Mouse (Mus musculus) limb, embryonic 11.5 days (tissue): ENCODE data around the gene Il17rc. TPM values are rescaled to one million over a fixed set of nuclear protein-coding genes. Genes with fewer than 3 reads are reported as not detected.

Experiments used
- ATAC-seq: fragments of 200-750 bp; cut with Nextera tagmentation; 2 replicates; pipeline ENCODE4 v1.8.0; 2017; ENCODE audit warnings: low read depth; ENCODE audit not compliant: insufficient number of reproducible peaks, low FRiP score, low TSS enrichment
- DNase-seq: peaks from one replicate; pipeline ENCODE4 v3.0.0-alpha.2; 2015; ENCODE audit warnings: low spot score
- H3K27ac ChIP-seq: fragments of 300-500 bp; sonication (generic); replicated peaks from 2 replicates; pipeline ENCODE4 v1.5.1; 2014; ENCODE audit warnings: low read depth, mild to moderate bottlenecking, low read length
- H3K27me3 ChIP-seq: fragments of 300-500 bp; sonication (generic); 2 replicates; pipeline ENCODE4 v1.6.1; 2014; ENCODE audit warnings: mild to moderate bottlenecking, low read length, mixed read lengths; ENCODE audit not compliant: control insufficient read depth, insufficient read depth
- H3K36me3 ChIP-seq: fragments of 300-500 bp; sonication (generic); 2 replicates; pipeline ENCODE4 v1.6.1; 2014; ENCODE audit warnings: mild to moderate bottlenecking, low read length, moderate library complexity, mixed read lengths; ENCODE audit not compliant: control insufficient read depth, insufficient read depth
- H3K4me1 ChIP-seq: fragments of 300-500 bp; sonication (generic); 2 replicates; pipeline ENCODE4 v1.6.1; 2014; ENCODE audit warnings: low read length, mixed read lengths; ENCODE audit not compliant: control insufficient read depth, insufficient read depth
- H3K4me2 ChIP-seq: fragments of 300-500 bp; sonication (generic); 2 replicates; pipeline ENCODE4 v1.6.1; 2014; ENCODE audit warnings: low read depth, mild to moderate bottlenecking, moderate library complexity; ENCODE audit not compliant: severe bottlenecking
- H3K4me3 ChIP-seq: fragments of 300-500 bp; sonication (generic); 2 replicates; pipeline ENCODE4 v1.5.1; 2014; ENCODE audit warnings: low read depth, low read length
- H3K9ac ChIP-seq: fragments of 300-500 bp; sonication (generic); 2 replicates; pipeline ENCODE4 v1.6.1; 2014; ENCODE audit warnings: mild to moderate bottlenecking, low read length
- H3K9me3 ChIP-seq: fragments of 300-500 bp; sonication (generic); 2 replicates; pipeline ENCODE4 v1.6.1; 2016; ENCODE audit warnings: low read length; ENCODE audit not compliant: control insufficient read depth
- WGBS: fragments of 180-500 bp; shearing (Covaris S2); extraction: QIAGEN DNeasy Blood & Tissue Kit; methylation state at CpG from one replicate; pipeline ENCODE4 v1.1.7; 2014; 5-methylcytosine and 5-hydroxymethylcytosine counted together
- polyA plus RNA-seq: library from polyadenylated mRNA; unstranded; fragments of >200 nt; fragmentation: Nextera tagmentation; extraction: Ambion mirVana; gene quantifications from 2 replicates; pipeline ENCODE4 v1.2.1, GENCODE M21; 2014

The Il17rc gene
- polyA plus RNA-seq, 1 experiment from 2014 or later: 2.4 TPM

GRCm38 (mm10) chr6:113494258-113494788 lies 23.1 kb downstream of the Il17rc start:
- 1% methylated on average over 54 of the region's 54 CpGs for WGBS
- peak overlapping the region; percentile 49 for H3K4me2 ChIP-seq
- ATAC-seq: peak; percentile 63
- DNase-seq: peak; percentile 81
- H3K27ac ChIP-seq: no peak overlapping the region
- H3K4me1 ChIP-seq: 0 out of 2 replicates have a peak, but pooled peaks cover 5% of the 10 kb centered on the region
- H3K9me3 ChIP-seq: no peaks in the 10 kb centered on the region
- H3K4me3 ChIP-seq: peak overlapping the region; percentile 33
- H3K27me3 ChIP-seq: peaks cover 16% of the 10 kb centered on the region
- no peaks in the 10 kb centered on the region; the same call in 1 of the 2 replicates for H3K36me3 ChIP-seq
- peak overlapping the region; percentile 18; the same call in 1 of the 2 replicates for H3K9ac ChIP-seq

GRCm38 (mm10) chr6:113495071-113495675 lies 23.9 kb downstream of the Il17rc start:
- Histone ChIP-seq H3K27me3 (peaks cover 16% of the 10 kb centered on the region), H3K9ac (0 out of 2 replicates have a peak overlapping the region, but pooled peaks have one; percentile 12), H3K9me3 (no peaks in the 10 kb centered on the region), H3K27ac (no peak overlapping the region), H3K4me2 (peak overlapping the region; percentile 49), H3K36me3 (no peaks in the 10 kb centered on the region; the same call in 1 of the 2 replicates), H3K4me3 (peak overlapping the region; percentile 33; the same call in 1 of the 2 replicates), H3K4me1 (0 out of 2 replicates have a peak, but pooled peaks cover 5% of the 10 kb centered on the region)
- ATAC-seq (no peak), DNase-seq (peak; percentile 30)
- WGBS: 41% methylated on average over 28 of the region's 28 CpGs

- 77% methylated on average over 6 of the region's 6 CpGs for WGBS
- ATAC-seq (no peak), DNase-seq (no peak)
- H3K27me3 ChIP-seq: peaks cover 36% of the 10 kb centered on the region
- H3K4me3 ChIP-seq: no peak overlapping the region
- H3K9me3 ChIP-seq: no peaks in the 10 kb centered on the region
- no peaks in the 10 kb centered on the region for H3K36me3 ChIP-seq
- H3K9ac ChIP-seq: no peak overlapping the region
- H3K27ac ChIP-seq: no peak overlapping the region
- H3K4me2 ChIP-seq: no peak overlapping the region
- H3K4me1 ChIP-seq: 0 out of 2 replicates have a peak, but pooled peaks cover 3% of the 10 kb centered on the region
Observed at GRCm38 (mm10) chr6:113499346-113499745, 28.1 kb downstream of the Il17rc start.

DNA sequence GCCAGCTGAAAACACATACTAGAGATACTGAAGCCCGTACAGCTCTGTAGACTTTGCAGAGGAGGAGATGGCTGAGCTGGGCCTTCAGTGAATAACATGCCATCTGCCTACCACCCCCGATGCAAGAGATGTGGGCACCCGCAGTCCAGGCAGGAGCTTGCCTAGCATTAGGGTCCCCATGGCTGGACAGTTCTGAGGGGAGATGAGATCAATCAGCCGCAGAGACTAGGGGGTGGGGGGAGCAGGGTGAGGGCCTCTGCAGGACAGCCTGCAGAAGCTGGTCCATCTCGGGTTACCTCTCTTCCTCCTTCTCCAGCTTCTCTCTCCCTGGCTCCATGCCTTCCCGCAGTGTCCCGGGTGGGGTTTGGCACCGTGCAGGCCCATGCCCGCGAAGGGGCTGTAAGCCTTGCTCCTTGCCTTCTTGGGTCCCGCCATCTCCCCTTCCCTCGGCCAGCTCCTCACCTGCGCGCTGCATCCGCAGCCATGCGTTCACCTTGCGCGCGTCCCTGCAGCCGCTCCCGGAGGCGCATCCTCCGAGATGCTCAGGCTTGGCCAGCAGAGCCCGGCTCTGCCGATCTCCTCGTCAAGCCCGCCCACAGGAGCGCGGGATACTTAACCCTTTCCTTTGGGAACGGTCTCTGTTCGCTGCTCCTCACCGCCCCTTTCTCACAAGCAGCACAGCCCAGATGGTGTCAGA lies 30.3 kb downstream of the Il17rc start, which contains the start of gene Prrt3:
TSS of gene Prrt3 (minus strand) at position 544 of the 697 bp plus-strand sequence.
- Histone ChIP-seq H3K27ac (no peak within 1 kb of the TSS), H3K4me3 (peak within 1 kb of the TSS; percentile 34), H3K36me3 (no peaks in the 10 kb centered on the region), H3K4me1 (no peaks in the 10 kb centered on the region), H3K27me3 (peaks cover 21% of the 10 kb centered on the region), H3K9ac (peak within 1 kb of the TSS; percentile 57), H3K9me3 (no peaks in the 10 kb centered on the region), H3K4me2 (peak within 1 kb of the TSS; percentile 63)
- DNase-seq (peak; percentile 50), ATAC-seq (peak; percentile 46; the same call in 1 of the 2 replicates)
- WGBS: 4% methylated on average over 32 of the region's 32 CpGs

- H3K4me3 ChIP-seq: no peak overlapping the region
- no peaks in the 10 kb centered on the region for H3K4me1 ChIP-seq
- no peak overlapping the region for H3K27ac ChIP-seq
- H3K4me2 ChIP-seq: no peak overlapping the region
- no peaks in the 10 kb centered on the region for H3K9me3 ChIP-seq
- no peak for ATAC-seq
- no peak for DNase-seq
- WGBS: 86% methylated on average over 2 of the region's 2 CpGs
- no peaks in the 10 kb centered on the region for H3K36me3 ChIP-seq
- H3K9ac ChIP-seq: no peak overlapping the region
- peaks cover 21% of the 10 kb centered on the region for H3K27me3 ChIP-seq
Observed at GRCm38 (mm10) chr6:113502801-113503200, 31.6 kb downstream of the Il17rc start.

DNA sequence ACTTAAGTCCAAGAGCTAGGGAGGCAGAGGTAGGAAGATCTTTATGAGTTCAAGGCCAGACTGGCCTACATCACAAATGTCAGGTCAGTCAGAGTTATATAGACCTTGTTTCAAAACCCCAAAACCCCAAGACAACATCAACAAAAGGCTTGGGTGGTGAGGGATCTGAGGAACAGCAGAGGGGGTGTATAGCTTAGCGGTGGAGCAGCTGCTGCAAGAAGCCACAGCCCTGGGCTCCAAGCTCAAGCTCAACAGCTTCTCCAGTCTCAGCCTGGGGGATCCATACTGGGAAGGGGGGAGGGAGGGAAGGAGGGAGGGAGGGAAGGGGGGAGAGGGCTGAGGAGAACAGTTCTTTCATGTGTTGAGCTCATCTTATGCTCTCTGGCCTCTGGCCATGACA lies 34.5 kb downstream of the Il17rc start:
- H3K4me2 ChIP-seq: no peak overlapping the region
- H3K4me3 ChIP-seq: no peak overlapping the region
- no peaks in the 10 kb centered on the region for H3K4me1 ChIP-seq
- no peaks in the 10 kb centered on the region for H3K9me3 ChIP-seq
- peaks cover 17% of the 10 kb centered on the region for H3K27me3 ChIP-seq
- H3K9ac ChIP-seq: no peak overlapping the region
- H3K36me3 ChIP-seq: no peaks in the 10 kb centered on the region
- H3K27ac ChIP-seq: no peak overlapping the region
- WGBS: 71% methylated on average over 1 of the region's 1 CpGs
- DNase-seq: no peak
- no peak for ATAC-seq

DNA sequence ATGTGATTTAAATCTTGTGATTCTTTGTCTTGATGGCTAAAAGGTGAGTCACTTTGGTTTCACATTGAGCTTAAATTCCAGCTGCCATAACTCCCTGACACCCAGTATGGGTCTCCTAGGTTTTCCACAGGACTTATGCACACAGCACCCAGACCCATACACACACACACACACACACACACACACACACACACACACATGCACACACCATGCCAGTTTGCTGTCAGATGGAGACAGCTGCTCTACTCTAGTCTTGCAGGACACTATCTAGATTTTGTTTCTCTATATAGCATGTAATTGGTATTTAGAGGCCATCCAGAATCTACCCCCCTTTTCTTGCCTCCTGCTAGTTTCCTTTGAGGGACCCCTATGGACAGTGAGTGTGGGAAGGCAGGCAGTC lies 35.9 kb downstream of the Il17rc start:
- H3K9ac ChIP-seq: no peak overlapping the region
- no peak overlapping the region for H3K4me2 ChIP-seq
- H3K27ac ChIP-seq: no peak overlapping the region
- ATAC-seq (no peak), DNase-seq (no peak)
- no peaks in the 10 kb centered on the region for H3K9me3 ChIP-seq
- no peak overlapping the region for H3K4me3 ChIP-seq
- peaks cover 5% of the 10 kb centered on the region; the same call in 1 of the 2 replicates for H3K27me3 ChIP-seq
- H3K36me3 ChIP-seq: no peaks in the 10 kb centered on the region
- H3K4me1 ChIP-seq: no peaks in the 10 kb centered on the region

DNA sequence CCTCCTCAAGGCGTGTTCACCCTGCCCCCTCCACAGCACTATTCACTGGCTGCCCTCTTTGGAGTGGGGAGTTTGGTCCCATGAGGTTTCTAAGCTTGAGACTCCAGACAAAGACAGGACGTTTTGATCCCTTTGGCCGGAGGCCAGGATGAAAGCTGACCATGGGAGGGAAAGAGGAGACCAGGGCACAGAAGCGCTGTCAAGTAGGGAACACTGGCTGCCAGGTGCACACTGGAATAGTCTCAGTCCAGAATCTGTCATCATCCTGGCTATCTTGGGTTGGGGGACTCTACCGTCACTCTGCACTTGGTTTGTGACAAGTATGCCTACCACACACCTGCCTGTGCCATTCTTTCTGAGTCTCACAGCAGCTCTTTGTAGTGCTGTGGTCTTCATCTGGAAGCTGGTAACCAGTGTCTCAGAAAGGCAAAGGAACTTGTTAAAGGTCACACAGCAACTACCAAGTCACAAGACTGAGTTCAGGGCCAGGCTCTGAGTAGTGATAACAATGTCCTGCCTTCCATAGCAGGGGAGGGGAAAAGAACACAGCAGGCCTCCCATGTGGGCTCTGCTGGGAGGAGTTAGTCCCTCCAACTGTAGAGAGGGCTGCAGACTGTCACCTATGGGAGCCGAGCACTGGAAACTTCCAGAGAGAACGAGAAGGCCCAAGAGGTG lies 37.2 kb downstream of the Il17rc start:
- H3K9me3 ChIP-seq: no peaks in the 10 kb centered on the region
- H3K4me3 ChIP-seq: no peak overlapping the region
- H3K27me3 ChIP-seq: no peaks in the 10 kb centered on the region
- ATAC-seq (no peak), DNase-seq (no peak)
- no peaks in the 10 kb centered on the region for H3K4me1 ChIP-seq
- H3K27ac ChIP-seq: no peak overlapping the region
- no peak overlapping the region for H3K9ac ChIP-seq
- H3K36me3 ChIP-seq: no peaks in the 10 kb centered on the region
- WGBS: 82% methylated on average over 7 of the region's 7 CpGs
- H3K4me2 ChIP-seq: no peak overlapping the region
